Comparison of ENCODE assay signal across 13 mouse cellular contexts in genomic region chrX:142698212-142698611, GRCm38 (mm10). TPM values are rescaled to one million over a fixed set of nuclear protein-coding genes. Genes with fewer than 3 reads are reported as not detected.
A peak's percentile ranks its signal among the peaks of the same experiment; 100 is the strongest.
DNase-seq lines count a peak whose midpoint lies in the region; ATAC-seq and TF ChIP-seq lines count a peak whose summit lies in the region.
"Had no signal": no experiment of that assay in that cellular context is flagged by ENCODE, and none has a peak within 500 bp of the region (broad histone marks: within the 10 kb centered on the region; RNA-seq: fewer than 3 reads in every experiment).

No protein-coding gene starts in this region.

- no peak overlapping the region for H3K4me2 ChIP-seq in hindbrain, embryonic 11.5 days (replicated peaks; ENCODE audit: low read depth, low read length)
- H3K4me2 ChIP-seq: heart, embryonic 13.5 days; hindbrain, embryonic 12.5 days; liver, embryonic 11.5 days had no signal

- DNase-seq in MEL (ENCODE audit: low read depth, low spot score), result peak; percentile 94
- DNase-seq in kidney, adult 9 months, result peak; percentile 43
- no peak for DNase-seq in hindbrain, embryonic 11.5 days (ENCODE audit: low spot score)
- no peak for DNase-seq in embryonic facial prominence, embryonic 10.5 days (ENCODE audit: low spot score)
- DNase-seq: cerebellum, adult 2 months; gastrocnemius, postnatal 25 days; lung, postnatal 10 days had no signal

- H3K9ac ChIP-seq in MEL (ENCODE audit: control insufficient read depth, low read depth, low read length, poor library complexity, severe bottlenecking), result peak overlapping the region; percentile 27; the same call in 1 of the 2 replicates
- no peak overlapping the region for H3K9ac ChIP-seq in hindbrain, embryonic 11.5 days (ENCODE audit: low read depth, low read length)
- H3K9ac ChIP-seq: heart, embryonic 13.5 days; hindbrain, embryonic 12.5 days had no signal

- no peak for TF ChIP-seq RAD21 in MEL (IDR thresholded peaks at IDR 0.05; ENCODE audit: low read depth, low read length)

- peaks cover 9 to 21% of the 10 kb centered on the region in 2 experiments for H3K36me3 ChIP-seq in MEL (ENCODE audit: control insufficient read depth in 1 of 2, insufficient read depth in 2 of 2, low read length in 2 of 2)
- no peaks in the 10 kb centered on the region for H3K36me3 ChIP-seq in hindbrain, embryonic 11.5 days (ENCODE audit: control insufficient read depth, insufficient read depth, low read length)
- H3K36me3 ChIP-seq in embryonic facial prominence, embryonic 10.5 days (replicated peaks), result peaks cover 51% of the 10 kb centered on the region
- H3K36me3 ChIP-seq: hindbrain, embryonic 12.5 days had no signal

- no peak for TF ChIP-seq POLR2A in MEL (IDR thresholded peaks at IDR 0.05; ENCODE audit: control insufficient read depth in 1 of 2, insufficient read depth in 1 of 2, low read depth in 1 of 2, low read length in 2 of 2, poor library complexity in 1 of 2)
- no peak for TF ChIP-seq POLR2A in bone marrow macrophage, adult 2 months (IDR thresholded peaks at IDR 0.05; ENCODE audit: borderline replicate concordance, low read depth, low read length)

- no peaks in the 10 kb centered on the region for H3K27me3 ChIP-seq in MEL (ENCODE audit: control insufficient read depth in 1 of 2, insufficient read depth in 2 of 2, low read length in 2 of 2)
- H3K27me3 ChIP-seq in hindbrain, embryonic 11.5 days (ENCODE audit: control insufficient read depth, insufficient read depth, low read length), result no peaks in the 10 kb centered on the region
- peaks cover 97% of the 10 kb centered on the region for H3K27me3 ChIP-seq in embryonic facial prominence, embryonic 10.5 days (replicated peaks; ENCODE audit: low read depth, poor library complexity, severe bottlenecking)

- H3K4me1 ChIP-seq in MEL (ENCODE audit: control insufficient read depth in 1 of 2, insufficient read depth in 2 of 2, low read length in 2 of 2), result peaks cover 5 to 17% of the 10 kb centered on the region in 2 experiments
- peaks cover 20% of the 10 kb centered on the region for H3K4me1 ChIP-seq in bone marrow macrophage, adult 2 months (ENCODE audit: control insufficient read depth, insufficient read depth, low read length)
- no peaks in the 10 kb centered on the region for H3K4me1 ChIP-seq in hindbrain, embryonic 11.5 days (replicated peaks; ENCODE audit: control insufficient read depth, insufficient read depth, low read length)
- peaks cover 12% of the 10 kb centered on the region; the same call in 1 of the 2 replicates for H3K4me1 ChIP-seq in embryonic facial prominence, embryonic 10.5 days
- H3K4me1 ChIP-seq: hindbrain, embryonic 12.5 days had no signal

- no peak for TF ChIP-seq CTCF in MEL (IDR thresholded peaks at IDR 0.05 in 2 of 3, conservative IDR thresholded peaks at IDR 0.05 in 1 of 3; ENCODE audit: control insufficient read depth in 1 of 3, insufficient read depth in 1 of 3, low read depth in 2 of 3, low read length in 3 of 3, poor library complexity in 1 of 3, severe bottlenecking in 1 of 3)
- no peak for TF ChIP-seq CTCF in bone marrow macrophage, adult 2 months (IDR thresholded peaks at IDR 0.05; ENCODE audit: low read depth, low read length)

- H3K27ac ChIP-seq in MEL (ENCODE audit: control insufficient read depth, low read depth, low read length), result peak overlapping the region; percentile 62
- H3K27ac ChIP-seq in bone marrow macrophage, adult 2 months (ENCODE audit: insufficient read depth, low read depth, low read length), result peak overlapping the region; percentile 88
- H3K27ac ChIP-seq in hindbrain, embryonic 11.5 days (ENCODE audit: low read depth, low read length), result no peak overlapping the region
- no peak overlapping the region for H3K27ac ChIP-seq in embryonic facial prominence, embryonic 10.5 days (replicated peaks)
- H3K27ac ChIP-seq: heart, embryonic 13.5 days; hindbrain, embryonic 12.5 days had no signal

- WGBS in hindbrain, embryonic 11.5 days, result 88% methylated on average over 7 of the region's 7 CpGs
- 88% methylated on average over 7 of the region's 7 CpGs for WGBS in embryonic facial prominence, embryonic 10.5 days

- H3K9me3 ChIP-seq in MEL (replicated peaks; ENCODE audit: insufficient read depth, low read length), result no peaks in the 10 kb centered on the region
- no peaks in the 10 kb centered on the region for H3K9me3 ChIP-seq in hindbrain, embryonic 11.5 days (ENCODE audit: control insufficient read depth, low read length)
- no peaks in the 10 kb centered on the region for H3K9me3 ChIP-seq in embryonic facial prominence, embryonic 10.5 days
- H3K9me3 ChIP-seq: heart, embryonic 13.5 days; hindbrain, embryonic 12.5 days had no signal

- peak; percentile 28 to 36; a peak in 3 of 4 replicates for TF ChIP-seq EP300 in MEL (IDR thresholded peaks at IDR 0.05; ENCODE audit: low read depth in 1 of 2, low read length in 2 of 2)

- peaks cover 1% of the 10 kb centered on the region for H3K79me2 ChIP-seq in MEL (ENCODE audit: control insufficient read depth, insufficient read depth, low read length, poor library complexity)

- ATAC-seq in megakaryocyte progenitor cell, adult 5-6 weeks (replicated peaks; ENCODE audit: poor library complexity), result peak; percentile 86
- no peak for ATAC-seq in hindbrain, embryonic 11.5 days (ENCODE audit: low FRiP score)
- ATAC-seq in cerebellum, adult (ENCODE audit: insufficient number of reproducible peaks, low FRiP score, low TSS enrichment), result no peak

- peak overlapping the region; percentile 21 to 29 for H3K4me3 ChIP-seq in MEL (ENCODE audit: control insufficient read depth in 1 of 2, insufficient read depth in 1 of 2, low read depth in 2 of 2, low read length in 2 of 2)
- peak overlapping the region; percentile 15; the same call in 1 of the 2 replicates for H3K4me3 ChIP-seq in bone marrow macrophage, adult 2 months (ENCODE audit: insufficient read depth, low read length)
- H3K4me3 ChIP-seq in hindbrain, embryonic 11.5 days (ENCODE audit: low read depth, low read length), result no peak overlapping the region
- H3K4me3 ChIP-seq in embryonic facial prominence, embryonic 10.5 days, result no peak overlapping the region
- H3K4me3 ChIP-seq: heart, embryonic 13.5 days; hindbrain, embryonic 12.5 days had no signal

TF ChIP-seq in MEL, 35 proteins besides CTCF, POLR2A, EP300 and RAD21:
- TF ChIP-seq TCF12 (IDR thresholded peaks at IDR 0.05; ENCODE audit: low read depth, low read length) (0 out of 2 replicates have a peak, but pooled peaks have one; percentile 49), SIN3A (IDR thresholded peaks at IDR 0.05; ENCODE audit: low read length) (peak; percentile 63), MEF2A (IDR thresholded peaks at IDR 0.05; ENCODE audit: extremely low read depth, insufficient replicate concordance, low read depth, low read length, poor library complexity, severe bottlenecking) (no peak), SMC3 (IDR thresholded peaks at IDR 0.05; ENCODE audit: low read depth, low read length) (0 out of 2 replicates have a peak, but pooled peaks have one; percentile 20), POLR2AphosphoS2 (IDR thresholded peaks at IDR 0.05; ENCODE audit: low read length) (no peak), JUND (IDR thresholded peaks at IDR 0.05; ENCODE audit: low read depth, low read length) (no peak), RCOR1 (IDR thresholded peaks at IDR 0.05; ENCODE audit: low read depth, low read length) (0 out of 2 replicates have a peak, but pooled peaks have one; percentile 16), ZC3H11A (IDR thresholded peaks at IDR 0.05; ENCODE audit: low read depth, low read length) (no peak), BHLHE40 (IDR thresholded peaks at IDR 0.05; ENCODE audit: borderline replicate concordance, low read depth, low read length) (no peak), ETS1 (IDR thresholded peaks at IDR 0.05; ENCODE audit: low read depth, low read length) (peak; percentile 40), MAZ (IDR thresholded peaks at IDR 0.05; ENCODE audit: low read depth, low read length) (peak; percentile 50; the same call in 1 of the 2 replicates), GATA1 (IDR thresholded peaks at IDR 0.05; ENCODE audit: low read depth, low read length) (peak; percentile 27; the same call in 1 of the 2 replicates), TBP (IDR thresholded peaks at IDR 0.05; ENCODE audit: low read depth, low read length) (no peak), MXI1 (IDR thresholded peaks at IDR 0.05; ENCODE audit: low read depth, low read length) (peak; percentile 75), HCFC1 (IDR thresholded peaks at IDR 0.05; ENCODE audit: low read depth, low read length) (no peak), ZNF384 (IDR thresholded peaks at IDR 0.05; ENCODE audit: low read depth, low read length) (no peak), NELFE (IDR thresholded peaks at IDR 0.05; ENCODE audit: low read depth, low read length) (peak; percentile 35; the same call in 1 of the 2 replicates), CHD1 (IDR thresholded peaks at IDR 0.05; ENCODE audit: low read depth, low read length) (no peak), USF2 (IDR thresholded peaks at IDR 0.05; ENCODE audit: borderline replicate concordance in 1 of 2, insufficient read depth in 1 of 2, low read depth in 1 of 2, low read length in 2 of 2) (no peak), CHD2 (IDR thresholded peaks at IDR 0.05; ENCODE audit: low read length) (no peak), MAX (IDR thresholded peaks at IDR 0.05; ENCODE audit: low read length) (no peak; the same call in 1 of the 2 replicates), MYB (IDR thresholded peaks at IDR 0.05; ENCODE audit: low read depth, low read length) (0 out of 2 replicates have a peak, but pooled peaks have one; percentile 20), ZMIZ1 (IDR thresholded peaks at IDR 0.05; ENCODE audit: low read depth, low read length) (peak; percentile 23; the same call in 1 of the 2 replicates)

RNA-seq across cellular contexts. Expression of gene Tmem164, which starts 17.0 kb away (rescaled TPM):
- 92.4 and 94.1 TPM in 2 replicates for total RNA-seq in MEL (2012; rRNA removed)
- 10 to 100 TPM; 34.3 to 72.8 TPM for polyA plus RNA-seq in MEL (2012; ENCODE audit: insufficient read depth in 1 of 2, insufficient read length in 2 of 2, low read depth in 1 of 2, low replicate concordance in 2 of 2, missing spikeins in 1 of 2)
- polyA plus RNA-seq in bone marrow macrophage, adult 2 months (2012; ENCODE audit: insufficient read depth, insufficient read length, missing spikeins), result 60.4 and 64.3 TPM in 2 replicates
- 27.4 and 33.6 TPM in 2 replicates for total RNA-seq in megakaryocyte progenitor cell, adult 5-6 weeks (2015)
- 46.5 and 48.3 TPM in 2 replicates for total RNA-seq in megakaryocyte progenitor cell, adult 5-6 weeks (2017)
- 24.2 and 26.2 TPM in 2 replicates for polyA plus RNA-seq in hindbrain, embryonic 11.5 days (2014; fragmentation: Nextera tagmentation; extraction: Ambion mirVana)
- polyA plus RNA-seq in embryonic facial prominence, embryonic 10.5 days (2016; fragmentation: Nextera tagmentation; extraction: Ambion mirVana), result 72.9 and 77.6 TPM in 2 replicates

Comparison
In these comparisons a context has a peak if more than half of its experiments do, and no peak if none do; other contexts are left out.
1. DNase-seq: peak in MEL (single experiment) and kidney, adult 9 months (single experiment); none in hindbrain, embryonic 11.5 days (single experiment) and embryonic facial prominence, embryonic 10.5 days (single experiment).
2. H3K27ac ChIP-seq: peak in MEL (single experiment) and bone marrow macrophage, adult 2 months (single experiment); none in hindbrain, embryonic 11.5 days (single experiment) and embryonic facial prominence, embryonic 10.5 days (single experiment).
3. H3K4me3 ChIP-seq: peak in MEL (2 of 2) and bone marrow macrophage, adult 2 months (single experiment); none in hindbrain, embryonic 11.5 days (single experiment) and embryonic facial prominence, embryonic 10.5 days (single experiment).